Mouse (Mus musculus) neural tube, embryonic 15.5 days (tissue): ENCODE data around the gene Pagr1b. TPM values are rescaled to one million over a fixed set of nuclear protein-coding genes. Genes with fewer than 3 reads are reported as not detected.

Experiments used
- ATAC-seq: fragments of 200-750 bp; cut with Nextera tagmentation; 2 replicates; pipeline ENCODE4 v1.8.0; 2017; ENCODE audit warnings: mild to moderate bottlenecking, moderate TSS enrichment, moderate library complexity; ENCODE audit not compliant: low FRiP score
- H3K27ac ChIP-seq: fragments of 300-500 bp; sonication (generic); replicated peaks from 2 replicates; pipeline ENCODE4 v1.5.1; 2015; ENCODE audit warnings: mild to moderate bottlenecking, inconsistent platforms
- H3K27me3 ChIP-seq: fragments of 300-500 bp; sonication (generic); replicated peaks from 2 replicates; pipeline ENCODE4 v1.6.1; 2015; ENCODE audit warnings: inconsistent platforms
- H3K36me3 ChIP-seq: fragments of 300-500 bp; sonication (generic); 2 replicates; pipeline ENCODE4 v1.6.1; 2015; ENCODE audit warnings: inconsistent platforms
- H3K4me1 ChIP-seq: fragments of 300-500 bp; sonication (generic); 2 replicates; pipeline ENCODE4 v1.6.1; 2015; ENCODE audit warnings: inconsistent platforms
- H3K4me2 ChIP-seq: fragments of 300-500 bp; sonication (generic); 2 replicates; pipeline ENCODE4 v1.6.1; 2015; ENCODE audit warnings: inconsistent platforms, mild to moderate bottlenecking, moderate library complexity
- H3K4me3 ChIP-seq: fragments of 300-500 bp; sonication (generic); replicated peaks from 2 replicates; pipeline ENCODE4 v1.5.1; 2015; ENCODE audit warnings: mild to moderate bottlenecking, inconsistent platforms
- H3K9ac ChIP-seq: fragments of 300-500 bp; sonication (generic); replicated peaks from 2 replicates; pipeline ENCODE4 v1.6.1; 2015; ENCODE audit warnings: mild to moderate bottlenecking, inconsistent platforms
- H3K9me3 ChIP-seq: fragments of 300-500 bp; sonication (generic); replicated peaks from 2 replicates; pipeline ENCODE4 v1.6.1; 2016; ENCODE audit warnings: inconsistent platforms
- WGBS: fragments of 180-500 bp; shearing (Covaris S2); methylation state at CpG from one replicate; pipeline ENCODE4 v1.1.7; 2015; ENCODE audit warnings: mixed read lengths; 5-methylcytosine and 5-hydroxymethylcytosine counted together
- polyA plus RNA-seq: library from polyadenylated mRNA; unstranded; fragments of >200 nt; fragmentation: Nextera tagmentation; extraction: Ambion mirVana; gene quantifications from 2 replicates; pipeline ENCODE4 v1.2.1, GENCODE M21; 2015

Pagr1b gene
- polyA plus RNA-seq, 1 experiment from 2014 or later = 0.79 TPM

DNA sequence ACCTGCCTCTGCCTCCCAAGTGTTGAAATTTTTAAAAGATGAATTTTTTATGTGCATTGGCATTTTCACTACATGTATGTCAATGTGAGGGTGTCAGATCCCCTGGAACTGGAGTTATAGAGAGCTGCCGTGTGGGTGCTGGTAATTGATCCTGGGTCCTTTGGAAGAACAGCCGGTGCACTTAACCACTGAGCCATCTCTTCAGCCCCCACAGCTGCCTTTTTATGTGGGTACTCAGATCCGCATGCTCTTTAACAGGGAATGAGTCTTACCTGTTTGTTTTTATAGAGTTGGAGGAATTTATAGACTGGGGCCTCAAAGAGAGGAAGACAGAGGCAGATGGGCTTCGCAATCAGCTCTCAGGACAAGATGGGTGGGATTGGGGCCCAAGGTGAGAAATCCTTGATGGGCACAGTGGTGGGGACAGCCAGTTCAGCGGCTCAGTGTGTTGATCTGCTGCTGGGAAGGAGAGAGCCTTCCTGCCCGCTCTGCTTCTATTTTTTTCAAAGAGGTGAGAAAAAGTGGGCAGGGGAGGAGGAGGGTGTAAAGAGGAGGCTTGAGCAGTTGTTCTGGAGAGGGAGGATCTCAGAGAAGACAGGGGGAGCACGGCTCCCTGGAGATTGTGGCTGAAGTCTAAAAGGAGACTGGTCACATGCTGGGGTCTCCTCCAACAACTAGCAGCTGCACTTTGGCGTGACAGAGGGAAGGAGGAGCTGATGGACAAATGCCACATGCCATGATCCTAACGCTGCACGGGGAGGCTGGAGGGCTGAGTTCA is 31.4 kb downstream of the Pagr1b start:
- Histone ChIP-seq H3K4me1 (no peaks in the 10 kb centered on the region), H3K9ac (no peak overlapping the region), H3K4me2 (no peak overlapping the region), H3K27me3 (no peaks in the 10 kb centered on the region), H3K27ac (no peak overlapping the region), H3K36me3 (peaks cover 14% of the 10 kb centered on the region), H3K4me3 (no peak overlapping the region), H3K9me3 (no peaks in the 10 kb centered on the region)
- 58% methylated on average over 10 of the region's 10 CpGs for WGBS
- ATAC-seq = no peak

DNA sequence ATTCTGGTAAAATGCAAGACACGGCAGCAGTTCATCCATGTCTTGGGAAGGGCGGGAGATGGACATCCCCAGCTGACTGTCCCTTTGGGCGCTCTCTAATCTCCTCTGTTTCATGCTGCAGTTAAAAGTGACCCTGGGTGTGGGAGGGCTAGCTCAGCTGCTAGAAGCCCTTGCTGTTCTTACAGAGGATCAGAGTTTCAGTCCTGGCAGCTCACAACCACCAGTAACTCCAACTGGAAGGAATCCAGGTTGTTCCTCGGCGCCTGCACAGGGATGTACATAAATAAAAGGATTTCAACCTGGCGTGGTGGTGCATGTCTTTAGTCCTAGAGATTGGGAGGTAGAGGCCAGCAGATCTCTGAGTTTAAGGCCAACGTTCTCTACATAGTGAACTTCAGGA is 33.2 kb downstream of the Pagr1b start:
- Histone ChIP-seq H3K9ac (no peak overlapping the region), H3K4me2 (no peak overlapping the region), H3K4me1 (peaks cover 10% of the 10 kb centered on the region), H3K9me3 (no peaks in the 10 kb centered on the region), H3K27me3 (no peaks in the 10 kb centered on the region), H3K36me3 (peaks cover 31% of the 10 kb centered on the region), H3K27ac (no peak overlapping the region), H3K4me3 (no peak overlapping the region)
- 88% methylated on average over 7 of the region's 7 CpGs for whole genome bisulfite sequencing
- ATAC-seq = no peak

GRCm38 (mm10) chr7:126982054-126982453 is 34.2 kb downstream of the Pagr1b start:
- Histone ChIP-seq H3K4me2 (no peak overlapping the region), H3K27ac (no peak overlapping the region), H3K9me3 (no peaks in the 10 kb centered on the region), H3K9ac (no peak overlapping the region), H3K4me1 (peaks cover 20% of the 10 kb centered on the region), H3K27me3 (no peaks in the 10 kb centered on the region), H3K4me3 (no peak overlapping the region), H3K36me3 (peaks cover 33% of the 10 kb centered on the region)
- no peak for ATAC-seq
- 92% methylated on average over 4 of the region's 4 CpGs for WGBS

- no peak for ATAC-seq
- WGBS = 91% methylated on average over 2 of the region's 2 CpGs
These were observed 34.7 kb downstream of the Pagr1b start for GRCm38 (mm10) chr7:126981601-126982000.

DNA sequence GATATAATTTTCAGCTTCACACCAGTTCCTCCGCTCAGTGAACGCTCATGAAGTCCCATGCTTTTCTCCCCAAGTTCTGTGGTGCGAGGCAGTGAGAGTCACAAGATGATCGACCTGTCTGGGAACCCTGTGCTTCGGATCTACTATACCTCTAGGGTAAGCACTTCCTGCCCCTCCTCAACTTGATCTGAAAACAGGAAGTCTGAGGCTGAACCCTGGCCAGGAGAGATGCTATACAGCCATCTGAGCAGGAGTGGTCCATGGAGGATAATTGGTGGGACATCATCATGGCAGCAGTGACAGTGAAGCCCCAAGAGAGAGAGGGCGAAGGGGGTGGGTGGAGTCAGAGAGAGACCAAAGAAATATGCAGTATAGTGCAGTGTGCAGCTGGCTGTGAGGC is 37.4 kb downstream of the Pagr1b start:
- H3K27ac ChIP-seq = no peak overlapping the region
- H3K36me3 ChIP-seq = peaks cover 33% of the 10 kb centered on the region
- 95% methylated on average over 6 of the region's 6 CpGs for whole genome bisulfite sequencing
- peaks cover 29% of the 10 kb centered on the region for H3K4me1 ChIP-seq
- ATAC-seq = no peak
- H3K27me3 ChIP-seq = no peaks in the 10 kb centered on the region
- H3K4me2 ChIP-seq = no peak overlapping the region
- H3K4me3 ChIP-seq = no peak overlapping the region
- no peak overlapping the region for H3K9ac ChIP-seq
- H3K9me3 ChIP-seq = no peaks in the 10 kb centered on the region

More at GRCm38 (mm10) chr7:126981601-126982000, 34.7 kb downstream of the Pagr1b start:
- Histone ChIP-seq H3K9ac (no peak overlapping the region), H3K27ac (no peak overlapping the region), H3K36me3 (peaks cover 33% of the 10 kb centered on the region), H3K4me2 (no peak overlapping the region), H3K4me1 (peaks cover 22% of the 10 kb centered on the region), H3K4me3 (no peak overlapping the region), H3K27me3 (no peaks in the 10 kb centered on the region), H3K9me3 (no peaks in the 10 kb centered on the region)

DNA sequence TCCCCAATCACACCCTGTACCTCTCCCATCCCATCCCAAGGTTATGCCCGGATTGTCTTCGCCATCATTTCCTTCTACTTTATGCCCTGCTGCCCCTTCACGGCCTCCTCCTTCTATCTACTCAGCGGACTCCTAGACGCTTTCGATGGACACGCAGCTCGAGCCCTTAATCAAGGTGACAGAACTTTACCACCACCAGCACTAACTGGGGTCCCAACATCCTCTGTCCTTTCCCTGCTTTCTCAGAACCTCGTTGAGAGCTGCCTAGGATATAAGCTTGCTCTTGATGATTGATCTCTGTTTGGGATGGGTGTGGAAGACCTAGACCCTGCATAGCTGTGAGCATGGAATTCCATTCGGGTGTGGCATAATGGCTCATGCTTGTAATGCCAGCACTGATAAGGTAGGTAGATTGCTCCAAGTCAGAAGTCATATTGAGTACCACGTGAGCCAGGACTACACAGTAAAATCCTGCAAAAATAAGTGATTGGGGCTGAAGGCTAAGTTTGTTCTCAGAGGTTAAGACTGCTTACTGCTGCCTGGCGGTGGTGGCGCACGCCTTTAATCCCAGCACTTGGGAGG is 39.3 kb downstream of the Pagr1b start:
- Histone ChIP-seq H3K4me1 (peaks cover 29% of the 10 kb centered on the region), H3K36me3 (peaks cover 38% of the 10 kb centered on the region), H3K27me3 (no peaks in the 10 kb centered on the region), H3K9me3 (no peaks in the 10 kb centered on the region), H3K27ac (peak overlapping the region; percentile 99), H3K9ac (peak overlapping the region; percentile 99), H3K4me2 (peak overlapping the region; percentile 71), H3K4me3 (peak overlapping the region; percentile 95)
- ATAC-seq = peak; percentile 4
- 29% methylated on average over 14 of the region's 14 CpGs for WGBS

DNA sequence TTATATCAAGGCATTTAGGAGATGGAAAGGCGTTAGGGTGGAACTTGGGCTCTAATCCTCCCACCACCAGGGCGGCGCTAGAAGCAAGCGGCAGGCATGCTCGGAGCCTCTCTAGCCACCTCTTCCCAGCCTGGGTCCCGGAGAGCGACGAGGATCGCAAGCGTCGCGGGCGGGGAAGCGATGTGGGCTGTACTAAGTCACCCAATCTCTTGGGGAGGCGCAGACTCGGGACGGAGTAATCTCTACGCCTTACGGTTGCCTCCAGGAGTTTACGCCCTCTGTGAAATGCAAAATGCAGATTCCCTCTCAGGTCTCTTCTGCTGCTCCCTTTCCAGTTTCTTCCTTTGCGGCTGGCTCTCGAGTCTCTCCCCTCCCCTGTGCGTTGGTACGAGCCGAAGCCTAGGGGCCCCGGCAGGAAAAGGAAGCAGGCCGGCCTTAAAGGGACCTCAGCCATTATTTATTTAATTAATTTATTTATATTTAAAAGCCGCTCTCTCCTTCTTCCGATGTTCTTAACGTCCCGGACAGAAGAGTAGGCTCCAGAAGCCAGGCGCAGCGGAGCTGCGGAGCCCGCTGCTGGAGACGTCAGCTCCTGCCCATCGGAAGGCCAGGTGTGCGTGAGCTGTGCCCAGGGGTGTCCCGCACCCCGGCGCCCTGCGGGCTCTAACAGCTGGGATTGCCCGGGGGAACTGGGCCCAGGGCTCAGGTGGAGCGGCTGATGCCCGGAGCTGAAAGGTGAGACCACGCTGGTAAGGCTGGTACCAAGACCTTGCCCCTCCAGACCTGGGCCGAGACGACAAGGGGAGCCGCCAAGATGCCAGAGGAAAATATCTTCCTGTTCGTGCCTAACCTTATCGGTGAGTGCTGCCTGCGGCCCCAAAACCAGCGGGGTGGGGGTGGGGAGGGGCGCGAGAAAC is 40.1 kb downstream of the Pagr1b start, which contains the start of gene Cdiptos:
Gene Cdiptos, minus strand, starts transcription at position 149 of the 917 bp plus-strand sequence.
- Histone ChIP-seq H3K27ac (peak within 1 kb of the TSS; percentile 99), H3K27me3 (no peaks in the 10 kb centered on the region), H3K9ac (peak within 1 kb of the TSS; percentile 99), H3K4me3 (peak within 1 kb of the TSS; percentile 95), H3K9me3 (no peaks in the 10 kb centered on the region), H3K4me1 (peaks cover 29% of the 10 kb centered on the region), H3K4me2 (peak within 1 kb of the TSS; percentile 71), H3K36me3 (peaks cover 39% of the 10 kb centered on the region)
- ATAC-seq = peak; percentile 96
- under 1% methylated on average over 55 of the region's 55 CpGs for WGBS

- Histone ChIP-seq H3K4me2 (peak within 1 kb of the TSS; percentile 71), H3K4me3 (peak within 1 kb of the TSS; percentile 95), H3K36me3 (peaks cover 42% of the 10 kb centered on the region), H3K4me1 (peaks cover 29% of the 10 kb centered on the region), H3K27ac (peak within 1 kb of the TSS; percentile 99), H3K9me3 (no peaks in the 10 kb centered on the region), H3K9ac (peak within 1 kb of the TSS; percentile 99), H3K27me3 (no peaks in the 10 kb centered on the region)
- ATAC-seq = no peak
- 8% methylated on average over 1 of the region's 1 CpGs for WGBS
These were observed 40.6 kb downstream of the Pagr1b start, which contains the start of gene Cdipt for GRCm38 (mm10) chr7:126975893-126975949. TSS of gene Cdipt (plus strand) at chr7:126975914.

DNA sequence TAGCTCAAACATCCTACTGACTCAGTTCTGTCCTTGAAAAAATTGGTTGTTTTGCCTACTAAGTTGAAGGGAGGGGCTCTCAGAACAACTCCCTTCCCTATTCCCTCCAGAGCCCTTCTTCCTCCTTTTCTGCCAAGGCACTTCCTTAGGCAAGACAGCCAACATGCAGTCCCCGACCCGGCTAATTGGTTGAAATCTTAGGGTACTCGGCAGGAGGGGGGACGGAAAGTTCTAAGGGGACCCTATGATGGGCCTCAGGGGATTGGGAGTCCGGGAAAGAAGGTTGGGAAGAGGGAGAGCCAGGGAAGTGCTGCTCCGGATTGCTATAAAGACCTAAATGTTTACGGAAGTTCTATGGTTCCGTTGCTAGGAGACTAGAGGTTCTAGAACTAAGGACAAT is 40.8 kb downstream of the Pagr1b start:
- no peaks in the 10 kb centered on the region for H3K27me3 ChIP-seq
- peaks cover 29% of the 10 kb centered on the region for H3K4me1 ChIP-seq
- H3K9me3 ChIP-seq = no peaks in the 10 kb centered on the region
- 16% methylated on average over 8 of the region's 8 CpGs for WGBS
- H3K27ac ChIP-seq = peak overlapping the region; percentile 99
- H3K9ac ChIP-seq = 0 out of 2 replicates have a peak overlapping the region, but pooled peaks have one; percentile 99
- H3K4me3 ChIP-seq = peak overlapping the region; percentile 95
- peaks cover 43% of the 10 kb centered on the region for H3K36me3 ChIP-seq
- no peak; the same call in 1 of the 2 replicates for ATAC-seq
- peak overlapping the region; percentile 71 for H3K4me2 ChIP-seq

DNA sequence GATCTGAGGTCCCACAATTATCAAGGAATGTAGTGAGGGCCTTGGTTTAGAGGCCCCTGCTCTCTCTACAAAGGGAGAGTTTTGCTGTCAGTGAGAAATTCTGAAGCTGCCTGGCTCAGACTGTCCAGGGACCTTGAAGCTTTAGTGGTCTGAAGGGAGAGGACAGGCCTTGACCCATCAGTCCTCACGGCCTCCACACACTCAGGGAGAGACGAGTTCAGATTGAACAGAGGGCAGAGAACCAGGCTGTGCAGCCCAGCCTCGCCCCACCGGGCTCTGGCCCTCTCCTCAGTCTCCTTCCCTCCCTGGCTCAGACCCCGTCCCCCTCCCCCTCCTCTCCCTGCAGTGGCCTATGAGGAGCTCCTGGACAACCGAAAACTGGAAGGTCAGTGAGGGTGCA is 48.9 kb downstream of the Pagr1b start:
- Histone ChIP-seq H3K27me3 (0 out of 2 replicates have a peak, but pooled peaks cover 5% of the 10 kb centered on the region), H3K9ac (no peak overlapping the region), H3K36me3 (peaks cover 79% of the 10 kb centered on the region), H3K9me3 (no peaks in the 10 kb centered on the region), H3K4me2 (no peak overlapping the region), H3K4me3 (no peak overlapping the region), H3K27ac (no peak overlapping the region), H3K4me1 (no peaks in the 10 kb centered on the region)
- ATAC-seq = no peak
- 67% methylated on average over 6 of the region's 6 CpGs for WGBS

- no peak overlapping the region for H3K4me2 ChIP-seq
- no peak for ATAC-seq
- WGBS = 57% methylated on average over 3 of the region's 3 CpGs
- H3K9me3 ChIP-seq = no peaks in the 10 kb centered on the region
- H3K36me3 ChIP-seq = peaks cover 83% of the 10 kb centered on the region
- H3K9ac ChIP-seq = no peak overlapping the region
- H3K27me3 ChIP-seq = peaks cover 15% of the 10 kb centered on the region; the same call in 1 of the 2 replicates
- H3K4me3 ChIP-seq = no peak overlapping the region
- H3K4me1 ChIP-seq = no peaks in the 10 kb centered on the region
- H3K27ac ChIP-seq = no peak overlapping the region
These were observed 50.7 kb downstream of the Pagr1b start for GRCm38 (mm10) chr7:126965568-126965967.
